Mouse (Mus musculus) kidney, postnatal 10 days (tissue): ENCODE data around the gene Gcnt3.

Experiments
- DNase-seq: peaks from one replicate; pipeline ENCODE4 v3.0.0; 2021; ENCODE audit warnings: mixed read lengths

The Gcnt3 gene

DNA sequence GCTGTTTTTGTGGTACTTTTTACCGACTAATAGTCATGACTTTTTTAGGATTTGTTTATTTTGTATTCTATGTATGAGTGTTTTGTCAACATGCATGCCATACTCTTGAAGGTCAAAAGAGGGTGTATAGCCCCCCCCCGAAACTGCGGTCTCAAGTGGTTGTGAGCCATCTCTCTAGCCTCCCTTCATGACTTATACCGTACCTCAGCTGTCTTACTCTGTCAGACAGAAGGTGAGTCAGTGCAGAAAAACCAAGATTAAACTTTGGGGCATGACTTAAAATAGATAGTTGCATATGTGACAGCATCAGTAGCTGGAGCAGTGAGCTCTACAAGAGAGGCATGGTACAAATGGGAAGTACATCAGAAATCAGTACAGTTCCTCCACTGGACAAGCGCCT, 43.3 kb downstream of the Gcnt3 start:
- DNase-seq = no peak

DNA sequence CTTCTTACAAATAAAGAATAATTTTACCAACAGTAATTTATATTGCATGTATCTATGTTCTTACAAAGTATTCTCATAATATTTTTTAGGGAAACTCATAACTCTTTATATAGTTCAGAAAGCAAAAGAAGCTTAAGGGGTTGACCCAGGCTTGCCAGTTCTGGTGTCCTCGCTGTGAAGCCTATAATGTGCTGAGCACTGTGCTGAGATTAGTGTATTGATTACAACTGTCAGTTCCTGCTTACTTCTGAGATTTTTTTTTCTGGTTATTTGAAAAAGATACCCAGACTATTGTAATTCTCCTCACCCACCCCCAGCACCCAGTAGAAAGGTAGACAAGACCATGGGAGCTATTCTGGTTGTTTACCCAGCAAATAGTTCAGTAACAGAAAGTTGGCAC, 44.4 kb downstream of the Gcnt3 start:
- no peak for DNase-seq

DNA sequence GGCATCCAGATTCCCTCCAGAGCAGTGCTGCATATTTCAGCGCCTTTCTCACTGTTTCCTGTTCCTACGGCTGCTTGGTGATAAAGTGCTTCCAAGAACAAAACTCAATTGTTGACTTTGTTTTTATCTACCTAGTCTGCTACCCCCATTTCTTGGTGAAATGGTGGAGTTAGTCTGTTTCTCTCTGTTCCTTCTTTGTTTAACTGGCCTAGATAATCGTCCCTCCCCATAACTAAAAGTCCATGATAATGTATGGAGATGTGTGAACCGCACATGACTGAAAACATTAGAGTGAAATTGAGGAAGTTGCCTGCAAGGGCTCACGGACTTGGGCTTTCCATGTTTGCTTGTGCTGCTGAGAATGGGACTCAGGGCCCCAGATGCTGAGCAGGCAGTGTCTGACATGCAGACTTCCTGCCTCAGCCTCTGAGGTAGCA, 45.0 kb downstream of the Gcnt3 start:
- DNase-seq = no peak

DNA sequence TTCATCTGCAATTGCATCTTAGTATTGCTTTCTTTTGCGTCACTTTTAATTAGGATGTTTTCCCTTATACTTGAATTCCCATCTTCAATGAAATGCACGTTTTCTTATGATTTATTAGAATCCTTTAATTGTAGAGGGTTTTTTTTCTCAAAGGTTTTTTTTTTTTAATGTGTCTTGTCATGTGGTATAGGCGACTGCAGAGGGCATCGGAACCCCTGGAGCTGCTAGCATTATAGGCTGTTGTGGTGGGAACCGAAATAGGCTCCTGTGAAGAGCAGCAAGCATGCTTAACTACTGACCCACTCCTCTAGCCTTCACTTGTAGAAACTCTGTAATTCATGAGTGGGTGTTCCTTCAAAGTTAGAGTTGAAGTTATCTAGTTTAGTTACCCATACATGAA, 47.5 kb downstream of the Gcnt3 start:
- no peak for DNase-seq

DNA sequence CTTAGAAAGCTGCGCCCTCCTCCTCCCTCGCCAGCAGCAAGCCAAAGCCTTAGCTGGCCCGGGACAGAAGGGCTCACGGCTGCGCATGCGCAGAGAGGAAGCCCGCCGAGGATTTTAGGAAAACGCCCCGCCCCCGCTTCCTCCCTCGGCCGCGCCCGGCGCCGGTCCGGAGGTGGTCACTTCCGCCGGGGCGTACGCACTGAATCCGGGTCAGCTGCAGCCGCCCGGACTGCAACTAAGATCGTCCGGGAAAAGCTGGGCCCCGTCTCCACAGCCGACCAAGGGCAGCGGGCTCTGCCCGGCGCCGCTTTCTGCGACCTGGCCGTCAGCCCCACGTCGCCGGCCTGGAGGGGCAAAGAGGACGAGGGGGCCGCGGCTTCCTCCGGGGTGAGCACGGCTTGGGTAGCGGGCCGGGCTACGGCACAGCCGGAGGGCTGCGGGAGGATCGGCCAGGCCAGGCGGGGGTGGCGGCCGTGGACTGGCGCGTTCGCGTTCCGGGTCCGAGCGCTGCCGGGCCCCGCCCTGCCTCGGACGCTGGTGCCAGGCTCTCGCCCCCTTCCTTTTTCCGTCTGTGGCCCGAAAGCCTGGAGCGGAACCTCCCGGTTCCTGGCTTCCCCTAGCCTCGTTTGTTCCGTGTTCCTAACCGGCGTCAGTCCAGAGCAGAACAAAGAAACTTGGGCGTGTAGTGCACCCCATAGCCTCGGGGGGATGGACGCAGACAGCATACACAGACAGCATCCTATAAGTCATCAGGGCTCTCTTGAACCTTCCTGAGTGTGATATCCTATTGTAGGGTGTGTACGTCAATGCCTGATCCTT, 48.4 kb downstream of the Gcnt3 start, which contains the start of gene Bnip2:
TSS of gene Bnip2 (plus strand) at position 164 of the 819 bp plus-strand sequence.
- DNase-seq = peak; percentile 99

DNA sequence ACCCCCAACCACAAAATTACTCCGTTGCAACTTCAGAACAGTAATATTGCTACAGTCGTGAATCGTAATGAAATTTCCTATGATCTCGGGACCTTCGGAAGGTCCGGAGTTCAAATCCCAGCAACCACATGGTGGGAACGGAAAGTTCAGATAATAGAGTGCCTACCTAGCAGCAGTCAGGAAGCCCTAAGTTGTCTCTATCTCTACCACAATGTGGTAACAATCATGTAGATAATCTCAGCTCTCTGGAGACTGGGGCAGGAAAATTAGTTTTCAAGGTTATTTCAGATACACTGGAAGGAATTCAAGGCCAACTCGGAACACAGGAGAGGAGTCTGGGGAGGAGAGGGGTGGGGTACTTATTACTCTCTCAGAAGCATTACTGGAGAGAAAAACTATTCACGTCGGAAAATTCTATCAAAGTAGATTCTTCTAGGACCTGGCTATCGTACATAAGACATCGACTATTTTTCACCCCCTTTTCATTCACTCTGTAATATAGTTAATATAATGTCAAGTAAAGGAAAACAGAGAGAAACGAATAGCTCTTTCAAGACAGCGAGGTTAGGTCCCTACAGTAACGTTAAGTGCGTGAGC, 49.1 kb downstream of the Gcnt3 start:
- no peak for DNase-seq

DNA sequence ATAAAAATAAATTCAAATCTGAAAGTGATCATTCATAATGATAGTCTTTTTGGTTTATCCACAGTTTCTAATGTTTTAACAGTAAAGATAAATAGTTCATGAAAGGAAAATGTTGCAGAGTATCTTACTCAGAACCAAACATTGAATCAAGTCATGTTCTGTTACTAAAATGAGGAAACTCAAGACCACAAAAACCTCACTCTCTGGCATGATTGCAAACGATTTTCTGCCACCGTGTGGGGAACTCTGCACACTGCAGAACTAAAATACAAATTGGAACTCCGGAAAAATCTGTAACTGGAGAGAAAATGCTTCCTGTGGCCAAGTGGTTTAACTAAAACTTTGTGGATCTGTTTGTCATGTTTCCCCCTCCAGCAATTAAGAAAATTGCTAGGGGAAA, 50.3 kb downstream of the Gcnt3 start:
- DNase-seq = peak; percentile 80

DNA sequence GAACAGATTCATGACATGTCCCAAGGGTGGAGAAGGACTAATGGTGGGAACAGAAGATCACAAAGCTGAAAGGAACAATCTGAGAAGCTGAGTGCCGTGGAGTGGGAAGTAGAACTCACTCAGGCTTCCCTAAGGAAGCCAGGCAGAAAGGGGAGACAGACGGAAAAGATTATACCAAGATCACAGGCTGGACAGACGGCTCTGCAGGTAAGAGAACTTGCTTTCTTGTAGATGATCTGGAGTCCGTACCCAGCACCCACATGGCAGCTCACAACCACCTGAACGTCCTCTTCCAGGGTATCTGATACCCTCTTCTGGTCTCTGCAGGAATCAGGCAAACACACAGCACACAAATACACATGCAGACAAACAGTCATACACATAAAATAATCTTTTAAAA, 51.3 kb downstream of the Gcnt3 start:
- DNase-seq = no peak

DNA sequence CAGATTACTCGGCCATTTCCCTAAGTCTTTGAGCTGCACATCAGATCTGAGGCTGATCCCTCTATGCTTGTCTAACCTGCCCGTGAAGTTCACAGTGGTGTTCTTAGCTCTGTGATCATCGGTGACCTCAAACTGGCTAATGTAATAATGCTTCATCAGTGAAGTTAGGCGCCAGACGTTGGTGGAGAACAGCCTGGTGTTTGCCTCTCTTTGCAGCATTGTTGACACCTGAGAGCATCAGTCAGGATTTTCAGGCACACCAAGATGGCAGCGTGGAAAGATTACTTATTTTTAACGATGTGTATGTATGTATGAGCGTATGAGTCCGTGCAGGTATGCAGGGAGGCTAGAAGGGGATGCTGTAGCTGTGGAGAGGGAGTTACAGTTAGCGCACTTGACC, 51.8 kb downstream of the Gcnt3 start:
- DNase-seq = no peak

DNA sequence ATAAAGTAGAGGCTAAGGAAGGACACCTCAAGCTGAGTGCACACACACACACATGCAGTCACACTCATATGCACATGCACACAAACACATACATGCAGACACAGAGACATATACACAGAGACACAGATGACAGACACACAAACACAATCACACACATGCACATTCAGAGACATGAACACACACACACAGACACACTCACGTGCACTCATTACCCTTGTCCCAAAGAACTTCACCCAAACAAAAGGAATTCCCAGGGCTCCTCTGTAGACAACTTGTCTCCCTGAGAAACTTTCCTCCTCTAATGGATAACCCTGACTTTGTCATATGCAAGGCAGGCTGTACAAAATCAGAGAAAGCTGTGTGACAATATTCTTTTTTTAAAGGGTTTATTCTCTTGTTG, 52.4 kb downstream of the Gcnt3 start:
- DNase-seq = no peak
